Mouse (Mus musculus) lung, adult 2 months (tissue): ENCODE data around the gene Gm11060.

Source experiments
- CTCF ChIP-seq: fragments of 200-500 bp; IDR thresholded peaks from 2 replicates; pipeline ENCODE4 v1.5.1; 2011; ENCODE audit warnings: mild to moderate bottlenecking, low read length, control low read depth; ENCODE audit not compliant: insufficient read depth
- POLR2A ChIP-seq: fragments of 200-500 bp; IDR thresholded peaks from 2 replicates; pipeline ENCODE4 v1.6.1; 2011; ENCODE audit warnings: low read depth, mild to moderate bottlenecking, control low read depth, low read length, borderline replicate concordance; ENCODE audit errors: extremely low read depth

- TF ChIP-seq POLR2A (no peak), CTCF (no peak)
These were observed 31.6 kb downstream of the Gm11060 start for GRCm38 (mm10) chr2:105123431-105123830.
